Mouse (Mus musculus) stomach, embryonic 16.5 days (tissue): Measurements from ENCODE around the gene 1700067P10Rik. TPM values are rescaled to one million over a fixed set of nuclear protein-coding genes. Genes with fewer than 3 reads are reported as not detected.

Source experiments
- polyA plus RNA-seq: library from polyadenylated mRNA; unstranded; fragments of >200 nt; fragmentation: Nextera tagmentation; extraction: Ambion mirVana; gene quantifications from 2 replicates; pipeline ENCODE4 v1.2.1, GENCODE M21; 2015

1700067P10Rik gene
- polyA plus RNA-seq, 1 experiment from 2014 or later: not detected

Other genes starting within 250 kb of the 1700067P10Rik start
- gene Foxp4, start 164.7 kb upstream of the 1700067P10Rik start, polyA plus RNA-seq: 10.5 and 13.9 TPM in 2 replicates
- gene 1700122O11Rik, start 51.0 kb upstream of the 1700067P10Rik start, polyA plus RNA-seq: not detected in 2 replicates
- 0.15 and 0.26 TPM in 2 replicates for gene 9830107B12Rik, start 56.9 kb downstream of the 1700067P10Rik start, polyA plus RNA-seq
- 0.41 and 0.48 TPM in 2 replicates for gene A530064D06Rik, start 78.0 kb downstream of the 1700067P10Rik start, polyA plus RNA-seq
- 0.10 and 0.48 TPM in 2 replicates for gene Trem1, start 143.4 kb downstream of the 1700067P10Rik start, polyA plus RNA-seq
- 0.94 and 1.1 TPM in 2 replicates for gene Trem3, start 158.5 kb downstream of the 1700067P10Rik start, polyA plus RNA-seq
- 1.2 and 1.7 TPM in 2 replicates for gene Treml4, start 175.0 kb downstream of the 1700067P10Rik start, polyA plus RNA-seq
- 0.24 and 0.48 TPM in 2 replicates for gene Treml2, start 210.2 kb downstream of the 1700067P10Rik start, polyA plus RNA-seq
- gene B430306N03Rik, start 226.8 kb downstream of the 1700067P10Rik start, polyA plus RNA-seq: 0.41 and 0.57 TPM in 2 replicates